Comparison of ENCODE assay signal across 8 mouse cellular contexts in the genomic region with DNA sequence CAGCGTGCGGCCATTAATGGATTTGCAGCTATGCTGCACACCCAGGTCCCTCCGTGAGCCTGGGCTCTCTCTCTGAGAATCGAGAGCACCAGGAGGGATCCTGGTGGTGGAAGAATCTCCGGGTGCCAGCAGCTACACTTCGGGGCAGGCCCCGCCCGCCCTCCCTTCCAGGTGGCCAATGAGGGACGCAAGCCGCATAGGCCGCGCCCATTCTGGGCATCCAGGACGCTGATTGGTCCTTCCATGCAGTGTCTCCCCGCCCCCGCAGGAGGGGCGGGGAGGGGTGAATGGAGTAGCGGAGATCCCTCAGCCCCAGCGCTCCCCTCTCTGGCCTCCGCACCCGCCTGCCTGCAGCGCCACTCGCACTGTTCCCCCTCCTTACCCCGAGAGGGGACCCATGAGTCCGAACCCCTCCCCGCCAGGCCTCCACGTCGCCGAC. TPM values are rescaled to one million over a fixed set of nuclear protein-coding genes. Genes with fewer than 3 reads are reported as not detected.
DNase-seq lines count a peak whose midpoint lies in the region; ATAC-seq lines count a peak whose summit lies in the region.

A gene (plus strand): TSS at position 248 of the 439 bp plus-strand sequence.

- no peaks in the 10 kb centered on the region for H3K9me3 ChIP-seq in heart, embryonic 13.5 days
- no peaks in the 10 kb centered on the region for H3K9me3 ChIP-seq in liver, embryonic 12.5 days (replicated peaks)
- H3K9me3 ChIP-seq in stomach, embryonic 15.5 days = no peaks in the 10 kb centered on the region

- H3K4me3 ChIP-seq in heart, embryonic 13.5 days = peak within 1 kb of the TSS; percentile 60
- peak within 1 kb of the TSS; percentile 58 for H3K4me3 ChIP-seq in liver, embryonic 12.5 days
- H3K4me3 ChIP-seq in stomach, embryonic 15.5 days (replicated peaks) = peak within 1 kb of the TSS; percentile 63

- peak; percentile 99 for ATAC-seq in erythroid progenitor cell, adult 5-6 weeks (replicated peaks; ENCODE audit: low FRiP score, poor library complexity, severe bottlenecking)
- ATAC-seq in heart, embryonic 13.5 days (ENCODE audit: extremely low read depth, insufficient number of reproducible peaks, low FRiP score, low TSS enrichment) = peak; percentile 95
- peak; percentile 96 for ATAC-seq in liver, embryonic 12.5 days
- peak; percentile 98 for ATAC-seq in stomach, embryonic 15.5 days (ENCODE audit: insufficient read depth, low FRiP score, low read depth)

- peak; percentile 96 for DNase-seq in CD4-positive helper T cell, adult 2 months (ENCODE audit: low read depth, low spot score)
- peak; percentile 89 for DNase-seq in brain, embryonic 18.5 days (ENCODE audit: low read depth, low spot score)
- DNase-seq in kidney, postnatal 10 days = peak; percentile 96
- DNase-seq in natural killer cell, adult 2 months (ENCODE audit: low spot score in 2 of 2) = peak; percentile 87 to 93

- H3K36me3 ChIP-seq in heart, embryonic 13.5 days = no peaks in the 10 kb centered on the region
- no peaks in the 10 kb centered on the region for H3K36me3 ChIP-seq in liver, embryonic 12.5 days
- H3K36me3 ChIP-seq in stomach, embryonic 15.5 days = no peaks in the 10 kb centered on the region

- peaks cover 49% of the 10 kb centered on the region for H3K27me3 ChIP-seq in heart, embryonic 13.5 days (replicated peaks)
- peaks cover 42% of the 10 kb centered on the region for H3K27me3 ChIP-seq in liver, embryonic 12.5 days (replicated peaks)
- no peaks in the 10 kb centered on the region for H3K27me3 ChIP-seq in stomach, embryonic 15.5 days (replicated peaks)

- peak within 1 kb of the TSS; percentile 93 for H3K4me2 ChIP-seq in heart, embryonic 13.5 days
- H3K4me2 ChIP-seq in liver, embryonic 12.5 days = peak within 1 kb of the TSS; percentile 86
- peak within 1 kb of the TSS; percentile 95 for H3K4me2 ChIP-seq in stomach, embryonic 15.5 days

- under 1% methylated on average over 27 of the region's 28 CpGs for whole genome bisulfite sequencing in heart, embryonic 13.5 days
- WGBS in liver, embryonic 12.5 days (ENCODE audit: insufficient replicate concordance) = 2% methylated on average over 25 of the region's 28 CpGs
- WGBS in stomach, embryonic 15.5 days = under 1% methylated on average over 23 of the region's 28 CpGs

- H3K4me1 ChIP-seq in heart, embryonic 13.5 days = peaks cover 12% of the 10 kb centered on the region
- H3K4me1 ChIP-seq in liver, embryonic 12.5 days = peaks cover 29% of the 10 kb centered on the region
- peaks cover 15% of the 10 kb centered on the region for H3K4me1 ChIP-seq in stomach, embryonic 15.5 days

- H3K27ac ChIP-seq in heart, embryonic 13.5 days (replicated peaks) = no peak within 1 kb of the TSS
- no peak within 1 kb of the TSS for H3K27ac ChIP-seq in liver, embryonic 12.5 days
- H3K27ac ChIP-seq in stomach, embryonic 15.5 days = 0 out of 2 replicates have a peak within 1 kb of the TSS, but pooled peaks have one; percentile 18

- peak within 1 kb of the TSS; percentile 79 for H3K9ac ChIP-seq in heart, embryonic 13.5 days
- peak within 1 kb of the TSS; percentile 39 for H3K9ac ChIP-seq in liver, embryonic 12.5 days
- H3K9ac ChIP-seq in stomach, embryonic 15.5 days = peak within 1 kb of the TSS; percentile 50

RNA-seq across cellular contexts. Expression of the gene that starts here (rescaled TPM):
- 2.5 and 10.5 TPM in 2 replicates for total RNA-seq in erythroid progenitor cell, adult 5-6 weeks (2015; ENCODE audit: low replicate concordance)
- total RNA-seq in erythroid progenitor cell, adult 5-6 weeks (2017; ENCODE audit: low replicate concordance) = 0.83 and 2.8 TPM in 2 replicates
- polyA plus RNA-seq in heart, embryonic 13.5 days (2015; fragmentation: Nextera tagmentation; extraction: Ambion mirVana) = 1.6 TPM in 2 replicates
- 1.5 and 1.6 TPM in 2 replicates for polyA plus RNA-seq in liver, embryonic 12.5 days (2016; fragmentation: Nextera tagmentation; extraction: Ambion mirVana)
- polyA plus RNA-seq in stomach, embryonic 15.5 days (2015; fragmentation: Nextera tagmentation; extraction: Ambion mirVana) = 9.3 and 10.4 TPM in 2 replicates
